Mouse (Mus musculus): Measurements from ENCODE around the gene Scin. TPM values are rescaled to one million over a fixed set of nuclear protein-coding genes. Genes with fewer than 3 reads are reported as not detected.
"Not testable (repeated sequence)": the region's sequence is repeated elsewhere in the genome, so short reads cannot be mapped to it uniquely, and the experiment has no call there.

Gene Scin
- 1 to 10 TPM; 1.8 to 1.9 TPM for total RNA-seq (2021)
- long read RNA-seq, experiment 1 = 0 reads
- long read RNA-seq, experiment 2, partial matches to known transcripts = 0 of 2 reads
- long read RNA-seq, experiment 2, other reads (novel, unspliced or antisense) = 0 of 2 reads

DNA sequence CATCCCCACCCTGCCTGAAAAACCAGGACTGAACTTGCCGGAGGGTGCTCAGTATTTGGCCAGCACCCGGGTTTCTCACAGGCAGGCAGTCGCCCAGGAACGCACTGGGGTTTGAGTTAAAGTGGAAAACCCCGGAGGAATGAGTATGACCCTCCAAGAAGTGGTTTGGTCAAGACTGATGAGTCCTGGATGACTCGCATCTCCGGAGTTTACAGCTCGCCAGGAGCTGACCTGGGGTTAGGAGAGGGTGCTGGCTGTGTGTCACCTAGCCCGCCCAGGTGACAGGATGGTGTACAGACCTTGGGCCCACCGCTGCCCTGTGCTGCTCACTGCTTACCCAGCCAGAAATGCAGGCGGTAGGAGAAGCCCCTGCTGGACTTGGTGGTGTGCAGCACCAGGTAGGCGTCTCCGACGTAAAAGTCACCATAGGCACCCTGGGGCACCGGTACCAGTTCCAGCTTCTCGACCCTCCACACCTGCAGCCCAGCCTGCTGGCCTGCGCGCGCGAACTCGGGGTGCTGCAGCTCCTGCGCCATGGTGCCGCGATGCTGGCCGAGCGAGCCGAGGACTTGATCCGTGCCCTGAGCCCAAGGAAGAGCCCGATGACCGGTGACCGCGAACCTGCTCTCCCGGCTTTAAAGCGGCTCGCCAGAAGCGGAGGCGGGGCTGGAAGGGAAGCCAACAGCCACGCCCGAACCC lies at the start of gene Scin:
TSS of gene Scin (minus strand) at position 656 of the 699 bp plus-strand sequence.
- peak; percentile 19 to 22 for DNase-seq (ENCODE audit: low spot score in 2 of 2)

DNA sequence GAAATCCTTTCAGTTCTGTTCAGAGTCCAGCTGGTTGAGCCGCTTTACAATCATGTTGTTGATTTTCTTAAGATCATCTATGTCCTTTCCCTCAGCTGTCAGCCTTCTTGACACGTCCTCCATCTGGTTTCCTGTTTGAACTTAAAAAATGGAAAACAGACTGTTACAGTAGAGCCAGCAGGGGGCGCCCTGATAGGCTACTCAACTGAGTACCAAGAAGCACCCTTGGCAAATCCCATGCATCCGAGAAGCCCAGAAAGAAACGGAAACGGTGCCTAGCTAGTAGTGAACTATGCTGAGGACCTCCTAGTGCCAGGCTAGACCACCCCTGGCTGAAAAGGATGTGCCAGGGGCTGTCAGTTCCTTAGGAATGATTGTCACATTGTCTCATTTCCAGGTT lies 43.1 kb upstream of the Scin start:
- peak; percentile 24 to 41 for DNase-seq (ENCODE audit: low spot score in 2 of 2)

DNA sequence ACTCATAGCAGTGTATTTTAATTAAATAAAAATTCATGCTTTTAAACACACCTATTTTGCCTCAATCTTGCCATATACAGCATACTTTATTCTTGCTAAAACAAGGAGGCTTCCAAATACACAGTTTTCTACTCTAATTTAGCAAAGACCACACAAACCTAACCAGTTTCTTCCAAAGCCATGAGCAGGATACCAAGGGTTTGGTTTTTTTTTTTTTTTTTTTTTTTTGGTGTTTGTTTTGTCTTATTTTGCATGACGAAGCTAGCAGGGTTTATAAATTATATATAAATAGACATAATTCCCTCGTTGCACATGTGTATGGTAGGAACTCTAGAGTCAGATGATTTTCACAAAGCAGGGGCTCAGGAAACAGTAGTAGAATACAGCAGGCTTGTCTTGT lies 42.1 kb upstream of the Scin start:
- DNase-seq (ENCODE audit: low spot score in 2 of 2) = no peak

- not testable (repeated sequence) for DNase-seq (ENCODE audit: low spot score in 2 of 2)
These were observed 41.1 kb upstream of the Scin start for GRCm38 (mm10) chr12:40175171-40175570.

DNA sequence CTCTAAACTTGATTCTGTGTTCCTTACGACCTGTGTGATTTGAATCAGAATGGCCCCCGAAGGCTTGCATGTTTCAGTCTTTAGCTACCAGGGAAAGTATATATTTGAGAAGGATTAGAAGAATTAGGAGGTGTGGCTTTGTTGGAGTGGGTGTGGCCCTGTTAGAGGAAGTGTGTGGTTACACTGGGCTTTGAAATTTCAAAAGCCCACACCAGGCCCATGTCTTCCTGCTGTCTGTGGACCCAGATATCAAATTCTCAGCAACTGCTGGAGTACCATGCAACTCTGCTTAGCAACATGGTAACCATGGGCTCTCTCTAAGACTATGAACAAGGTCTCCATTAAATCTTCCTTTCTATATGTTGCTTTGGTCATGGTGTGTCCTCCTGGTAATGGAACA lies 37.6 kb upstream of the Scin start:
- no peak for DNase-seq (ENCODE audit: low spot score in 2 of 2)

DNA sequence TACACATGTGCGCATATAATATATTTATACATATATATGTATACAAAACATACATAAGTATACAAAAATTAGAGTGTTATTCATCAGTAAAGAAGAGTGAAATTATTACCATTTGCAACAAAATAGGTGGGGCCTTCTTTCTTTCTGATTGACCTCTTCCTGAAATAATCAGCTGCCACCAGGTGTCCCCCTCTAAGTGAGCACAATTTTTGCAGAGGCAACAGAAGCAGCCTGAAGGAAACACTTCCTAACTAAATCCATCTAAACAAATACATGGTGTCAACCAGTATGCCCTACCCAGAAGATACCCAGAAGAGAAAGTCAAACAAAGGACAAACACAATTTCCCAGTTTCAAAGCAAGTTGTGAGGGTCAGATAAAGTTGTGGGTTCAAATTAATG lies 35.6 kb upstream of the Scin start:
- no peak for DNase-seq (ENCODE audit: low spot score in 2 of 2)

- DNase-seq (ENCODE audit: low spot score in 2 of 2) = no peak
These were observed 30.6 kb upstream of the Scin start for GRCm38 (mm10) chr12:40164621-40165020.

GRCm38 (mm10) chr12:40160777-40161176 lies 26.7 kb upstream of the Scin start:
- no peak for DNase-seq (ENCODE audit: low spot score in 2 of 2)

DNA sequence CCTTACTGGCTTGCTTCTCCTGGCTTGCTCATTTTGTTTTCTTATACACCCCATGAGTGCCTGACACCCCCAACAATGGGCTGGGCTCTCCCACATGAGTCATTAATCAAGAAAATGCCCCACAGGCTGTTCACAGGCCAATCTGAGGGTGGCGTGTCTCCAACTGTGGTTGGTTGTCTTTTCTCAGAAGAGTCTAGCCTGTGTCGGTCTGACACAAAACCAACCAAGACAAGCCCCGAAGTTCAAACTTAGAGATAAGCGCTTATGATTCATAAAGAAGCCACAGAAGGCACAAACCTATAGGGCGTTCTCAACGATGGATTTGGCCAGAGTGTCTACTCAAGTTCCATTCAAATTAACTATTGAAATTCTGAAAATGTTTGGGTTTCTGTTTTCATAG lies 20.2 kb upstream of the Scin start:
- DNase-seq (ENCODE audit: low spot score in 2 of 2) = no peak

DNA sequence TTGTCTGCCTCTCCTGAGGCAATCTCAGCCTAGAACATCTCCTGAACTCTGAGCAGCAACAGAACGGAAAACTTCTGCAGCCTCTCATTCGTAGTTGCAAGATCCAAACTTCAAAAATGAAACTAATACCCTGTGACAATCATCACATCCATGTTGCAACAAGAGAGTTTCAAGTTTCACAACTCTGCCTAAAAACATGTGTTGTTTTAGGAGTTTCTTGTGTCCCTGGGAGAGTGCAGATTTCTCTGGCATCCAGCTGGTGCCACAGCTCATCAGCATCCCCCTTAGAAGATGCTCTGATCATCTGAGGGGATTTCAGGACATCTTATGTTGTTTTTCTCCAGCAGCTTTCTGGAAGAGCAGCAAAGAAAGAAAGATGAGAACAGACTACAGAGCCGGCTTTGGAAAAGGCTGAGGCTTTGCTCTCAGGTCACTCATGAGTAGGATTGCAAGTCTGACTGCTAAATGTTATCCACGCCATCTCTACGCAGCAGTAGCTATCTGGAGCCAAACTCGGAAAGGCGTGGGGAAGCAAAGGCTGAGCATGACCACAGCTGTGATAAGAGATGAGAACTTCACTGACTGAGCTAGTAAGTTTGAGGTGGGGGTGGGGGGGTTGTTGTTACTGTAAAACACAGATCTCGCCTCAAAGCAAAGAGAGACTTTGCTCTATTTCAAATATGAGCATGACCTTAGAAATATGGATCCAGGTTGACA lies 18.5 kb upstream of the Scin start:
- no peak for DNase-seq (ENCODE audit: low spot score in 2 of 2)

GRCm38 (mm10) chr12:40147319-40147718 lies 13.3 kb upstream of the Scin start:
- no peak for DNase-seq (ENCODE audit: low spot score in 2 of 2)

DNA sequence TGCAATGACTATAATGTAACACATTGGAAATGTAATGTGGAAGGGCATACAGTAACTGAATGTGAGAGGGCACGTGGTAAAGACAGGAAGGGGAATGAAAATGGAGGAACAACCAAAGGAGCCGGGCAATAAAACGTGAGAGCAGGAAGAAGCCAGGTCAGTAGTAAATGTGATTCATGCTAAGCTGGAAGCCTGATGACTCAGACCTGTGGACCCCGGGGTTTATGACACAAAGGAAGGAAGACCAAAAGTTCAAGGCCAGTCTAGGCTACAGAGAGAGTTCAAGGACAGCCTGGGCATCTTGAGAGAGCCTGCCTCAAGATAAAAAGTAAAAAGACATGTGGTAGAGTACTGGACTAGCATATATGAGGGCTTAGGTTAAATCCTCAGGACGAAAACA lies 12.5 kb upstream of the Scin start:
- DNase-seq (ENCODE audit: low spot score in 2 of 2) = no peak

- no peak for DNase-seq (ENCODE audit: low spot score in 2 of 2)
These were observed 6.7 kb upstream of the Scin start for GRCm38 (mm10) chr12:40140706-40141105.

DNA sequence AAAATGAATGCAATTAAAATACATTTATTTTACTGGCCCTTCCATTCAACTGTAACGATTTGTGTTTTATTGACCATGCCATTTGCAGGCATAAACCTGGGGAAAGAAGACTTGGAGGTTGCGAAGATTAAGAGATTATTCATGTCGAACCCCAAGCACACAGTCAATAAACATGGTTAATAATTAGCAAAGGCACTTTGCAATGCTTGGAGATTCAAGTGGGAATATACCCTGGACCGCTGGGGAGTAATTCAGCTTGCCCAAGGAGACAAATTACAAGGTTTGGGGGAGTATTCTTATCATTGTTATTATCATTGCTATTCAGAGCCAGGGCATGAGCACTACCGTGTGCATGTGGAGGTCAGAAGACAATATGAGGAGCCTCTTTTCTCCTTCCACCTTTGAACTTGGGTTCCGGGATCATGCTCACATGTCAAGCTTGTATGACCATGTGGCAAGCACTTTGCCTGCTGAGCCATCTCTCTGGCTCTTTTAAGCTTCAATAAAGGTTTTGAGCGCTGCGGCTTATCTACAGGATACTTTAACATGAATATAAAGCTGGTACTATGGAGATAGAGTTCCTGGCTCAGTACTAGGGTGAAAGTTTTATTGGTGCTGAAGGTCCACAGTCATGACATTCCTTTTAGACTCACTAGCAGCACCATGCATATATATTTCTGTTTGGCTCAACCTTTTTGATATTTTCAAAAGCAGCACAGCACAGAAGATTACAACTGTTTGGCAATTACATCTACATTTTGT lies 5.6 kb upstream of the Scin start:
- DNase-seq (ENCODE audit: low spot score in 2 of 2) = no peak

- no peak for DNase-seq (ENCODE audit: low spot score in 2 of 2)
These were observed 501 bp upstream of the Scin start for GRCm38 (mm10) chr12:40134529-40134928.

GRCm38 (mm10) chr12:40133194-40133572 lies 845 bp downstream of the Scin start:
- DNase-seq (ENCODE audit: low spot score in 2 of 2) = no peak

GRCm38 (mm10) chr12:40118872-40119271 lies 15.2 kb downstream of the Scin start:
- DNase-seq (ENCODE audit: low spot score in 2 of 2) = no peak

DNA sequence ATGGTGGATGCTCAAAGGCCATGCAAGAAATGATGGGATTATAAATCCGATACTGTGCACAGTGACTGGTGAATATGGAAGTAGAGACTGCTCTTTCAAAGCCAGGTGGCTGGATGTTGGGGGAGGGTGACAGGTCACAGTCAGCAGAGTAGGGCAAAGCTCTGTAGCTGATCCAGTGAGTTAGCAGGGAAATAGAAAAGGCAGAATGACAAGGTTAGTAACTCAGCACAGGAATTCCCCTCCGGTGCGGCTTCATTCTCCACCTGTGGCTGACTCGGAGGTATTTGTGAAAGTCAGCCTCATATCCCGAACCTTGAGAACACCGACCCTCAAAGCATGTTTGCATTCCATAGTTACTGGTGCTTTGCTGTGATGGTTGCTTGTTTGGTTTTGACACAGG lies 17.0 kb downstream of the Scin start:
- DNase-seq (ENCODE audit: low spot score in 2 of 2) = no peak

DNA sequence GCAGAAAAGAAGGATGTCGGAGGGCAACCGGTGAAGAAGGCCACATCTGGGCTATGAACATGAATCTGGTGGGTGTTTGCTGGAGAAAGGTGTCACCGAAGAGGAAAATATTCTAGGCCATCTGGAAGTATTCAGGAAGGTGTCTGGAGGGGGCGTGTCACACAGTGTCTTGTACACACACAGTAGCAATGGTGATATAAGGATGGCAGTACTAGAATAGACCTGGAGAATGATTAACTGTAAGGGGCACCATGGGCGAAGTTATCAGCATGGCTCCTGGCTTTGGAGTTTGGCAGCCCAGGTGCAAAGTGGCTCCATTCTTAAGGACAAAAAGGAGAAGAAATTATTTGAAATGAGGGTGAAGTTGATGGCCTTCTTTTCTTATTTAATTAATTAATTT lies 17.8 kb downstream of the Scin start:
- no peak for DNase-seq (ENCODE audit: low spot score in 2 of 2)

DNA sequence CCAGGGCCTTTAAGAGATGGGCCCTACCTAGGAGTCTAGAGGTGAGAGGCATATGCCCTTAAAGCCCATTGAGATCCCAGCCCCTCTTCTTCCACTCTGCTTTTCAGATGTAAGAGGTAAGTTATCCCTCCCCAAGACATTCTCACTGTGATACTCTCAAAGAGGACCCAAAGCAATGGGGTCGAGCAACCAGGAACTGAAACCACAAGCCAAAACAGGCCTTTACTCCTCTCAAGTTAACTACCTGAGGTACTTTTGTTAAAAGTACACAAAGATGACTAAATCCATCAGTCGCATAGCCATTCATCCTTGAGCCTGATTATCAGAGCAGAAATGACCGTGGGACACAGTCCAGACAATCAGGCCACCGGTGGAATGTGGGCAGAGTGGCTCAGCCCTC lies 19.1 kb downstream of the Scin start:
- no peak for DNase-seq (ENCODE audit: low spot score in 2 of 2)

- DNase-seq (ENCODE audit: low spot score in 2 of 2) = no peak
These were observed 20.0 kb downstream of the Scin start for GRCm38 (mm10) chr12:40114020-40114419.

DNA sequence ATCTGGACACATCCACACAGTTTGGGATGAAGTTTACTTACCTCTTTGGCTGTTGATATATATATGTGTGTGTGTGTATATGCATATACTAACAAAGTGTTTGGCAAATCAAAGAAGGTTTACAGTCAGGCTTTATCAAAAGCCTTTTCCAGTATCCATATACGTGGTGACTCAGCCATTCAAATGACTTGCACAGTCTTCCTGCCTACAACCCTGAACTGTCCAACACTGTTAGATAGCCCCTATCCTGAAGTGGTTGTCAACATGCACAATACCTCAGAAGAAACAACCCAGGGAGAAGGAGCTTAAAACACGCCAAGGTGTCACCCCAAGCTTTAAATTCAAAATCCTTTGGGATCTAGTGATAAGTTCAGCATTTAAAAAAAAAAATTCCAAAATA lies 20.4 kb downstream of the Scin start:
- no peak for DNase-seq (ENCODE audit: low spot score in 2 of 2)
